Mouse (Mus musculus) frontal cortex, postnatal 36 days (tissue): ENCODE measurements at regions not wholly inside any gene's neighbourhood (a gene's known extent, or its start where the extent isn't known, plus 50 kb on each side); places are given as distances from the start of the nearest gene placed in this dataset.

Experiments used
- DNase-seq, 2 experiments: peaks; one replicate each; pipeline ENCODE4 v3.0.0; 2022; ENCODE audit warnings: low spot score in 2 of 2

DNA sequence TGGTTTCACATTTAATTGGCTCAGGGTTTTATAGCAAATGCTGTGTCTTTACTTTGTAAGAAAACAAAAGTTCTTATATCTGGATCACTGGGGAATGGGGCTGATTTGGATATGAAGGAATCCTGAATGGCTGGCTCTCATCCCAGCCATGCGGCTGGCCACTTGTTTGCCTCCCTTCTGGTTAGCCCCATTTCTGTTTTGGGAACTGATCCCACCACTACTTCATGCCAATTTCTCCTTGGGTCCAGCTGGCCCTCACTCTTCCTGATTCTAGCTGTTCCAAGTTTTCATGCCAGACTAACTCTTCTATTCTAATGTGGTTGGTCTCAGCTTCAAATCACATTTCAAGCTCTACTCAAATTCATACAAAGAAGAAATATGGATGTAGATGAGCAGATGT is 5319.6 kb downstream of the 9330182O14Rik start:
- DNase-seq: peak; percentile 26 to 74

DNA sequence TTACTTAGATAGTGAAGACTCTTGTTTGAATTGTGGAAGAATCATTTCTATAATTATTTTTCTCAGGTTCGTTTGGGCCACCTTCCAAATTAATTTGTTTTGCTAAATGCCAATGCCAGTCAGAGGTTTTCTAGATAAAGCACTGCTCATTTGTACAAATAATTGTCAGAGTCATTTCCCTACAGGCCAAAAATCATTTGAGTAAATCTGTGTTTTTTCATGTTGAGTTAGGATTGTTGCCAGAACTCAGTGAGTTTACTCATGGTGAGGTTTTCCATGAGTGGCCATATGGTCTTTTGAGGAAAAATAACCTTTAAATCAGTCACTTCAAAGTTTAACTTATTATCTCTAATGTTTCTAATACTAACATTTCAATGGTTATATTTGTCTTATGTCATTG is 5336.3 kb downstream of the 9330182O14Rik start:
- DNase-seq: no peak

DNA sequence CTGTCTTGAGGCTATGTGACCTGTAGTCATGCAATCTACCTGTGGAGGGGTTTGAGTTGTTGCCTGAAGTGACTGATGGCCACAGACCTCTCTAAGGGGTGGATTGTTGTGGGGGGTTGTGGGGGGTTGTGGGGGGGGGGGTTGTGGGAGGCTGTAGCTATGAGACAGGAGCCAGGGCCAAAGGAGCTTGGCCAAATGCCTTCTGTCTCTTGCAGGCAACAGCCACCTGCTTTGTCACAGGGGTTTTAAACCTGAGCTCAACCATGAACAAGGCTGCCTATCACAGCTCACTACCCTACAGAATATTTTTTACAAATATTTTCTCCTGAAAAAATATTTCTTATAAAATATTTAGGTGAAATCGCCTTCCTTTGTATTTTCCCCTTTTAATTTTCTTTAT is 5339.0 kb downstream of the 9330182O14Rik start:
- no peak for DNase-seq

DNA sequence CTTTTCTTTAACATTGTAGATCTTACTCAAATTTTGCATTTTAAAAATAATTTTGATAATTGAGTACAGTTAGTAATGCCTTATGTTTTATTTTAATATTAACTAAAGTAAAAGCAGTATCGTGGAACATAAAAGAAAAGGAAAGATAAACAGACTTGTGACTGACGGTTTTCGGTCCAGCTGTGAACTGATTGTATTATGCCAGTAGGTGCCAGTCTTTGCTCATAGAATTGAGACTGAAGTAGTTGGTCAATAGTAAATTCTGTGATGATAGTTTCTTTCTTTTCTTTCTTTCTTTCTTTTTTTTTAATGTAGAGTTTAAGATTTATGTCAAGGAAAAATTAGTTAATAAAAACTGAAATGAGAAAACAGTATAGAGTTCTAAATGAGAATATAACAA is 5376.1 kb downstream of the 9330182O14Rik start:
- DNase-seq: peak in 1 of 2 experiments; percentile 3
